Mouse (Mus musculus) heart, adult 2 months (tissue): ENCODE data around the gene Fut7. TPM values are rescaled to one million over a fixed set of nuclear protein-coding genes. Genes with fewer than 3 reads are reported as not detected.

ENCODE experiments used
- DNase-seq, 2 experiments: peaks; one replicate each; pipeline ENCODE4 v3.0.0; 2021
- H3K27ac ChIP-seq: fragments of 200-600 bp; 2 replicates; pipeline ENCODE4 v1.8.1; 2022
- H3K27me3 ChIP-seq: fragments of 200-500 bp; 2 replicates; pipeline ENCODE4 v1.6.1; 2012; ENCODE audit warnings: mild to moderate bottlenecking, low read length, inconsistent platforms, mixed read lengths; ENCODE audit not compliant: control insufficient read depth, insufficient read depth
- H3K36me3 ChIP-seq: fragments of 200-500 bp; 2 replicates; pipeline ENCODE4 v1.6.1; 2012; ENCODE audit warnings: low read length, inconsistent platforms; ENCODE audit not compliant: control insufficient read depth, insufficient read depth
- H3K4me1 ChIP-seq: fragments of 200-500 bp; 2 replicates; pipeline ENCODE4 v1.6.1; 2011; ENCODE audit warnings: low read length; ENCODE audit not compliant: control insufficient read depth, insufficient read depth
- H3K4me3 ChIP-seq: fragments of 200-600 bp; 2 replicates; pipeline ENCODE4 v1.8.1; 2022
- H3K79me2 ChIP-seq: fragments of 200-500 bp; replicated peaks from 2 replicates; pipeline ENCODE4 v1.6.1; 2012; ENCODE audit warnings: mild to moderate bottlenecking, inconsistent platforms, low read length, moderate library complexity, mixed read lengths; ENCODE audit not compliant: control insufficient read depth, insufficient read depth
- H3K9ac ChIP-seq: fragments of 200-500 bp; 2 replicates; pipeline ENCODE4 v1.6.1; 2012; ENCODE audit warnings: low read depth, mild to moderate bottlenecking, control low read depth, inconsistent platforms, low read length, mixed read lengths
- CTCF ChIP-seq: fragments of 200-600 bp; IDR thresholded peaks from 2 replicates; pipeline ENCODE4 v1.8.1; 2022; ENCODE audit warnings: antibody characterized with exemption, mild to moderate bottlenecking, moderate library complexity
- EP300 ChIP-seq: fragments of 200-500 bp; IDR thresholded peaks from 2 replicates; pipeline ENCODE4 v1.6.1; 2011; ENCODE audit warnings: low read depth, low read length, control low read depth; ENCODE audit not compliant: insufficient read depth
- POLR2A ChIP-seq: fragments of 200-500 bp; IDR thresholded peaks from 2 replicates; pipeline ENCODE4 v1.6.1; 2011; ENCODE audit warnings: mild to moderate bottlenecking, low read depth, low read length, control low read depth; ENCODE audit not compliant: insufficient read depth
- WGBS: fragments of 180-500 bp; shearing (Covaris S2); methylation state at CpG from one replicate; pipeline ENCODE4 v1.1.7; 2018; 5-methylcytosine and 5-hydroxymethylcytosine counted together
- intact Hi-C: fragments of 180-260 bp; cut with DNase I; formaldehyde crosslinking; loops from one replicate; pipeline ENCODE4 v1.15.1; 2025
- polyA plus RNA-seq: library from polyadenylated mRNA; depleted of rRNA; stranded (reverse); fragments of >200 nt; gene quantifications from 2 replicates; pipeline ENCODE4 v1.2.3, GENCODE M21; 2012
- total RNA-seq, 2 experiments: library from RNA; stranded (reverse); gene quantifications; 2 replicates each; pipeline ENCODE4 v1.2.3; 2021

Gene Fut7
- total and polyA plus RNA-seq, 3 experiments = 0.11 to 0.43 TPM; not detected in 1

DNA sequence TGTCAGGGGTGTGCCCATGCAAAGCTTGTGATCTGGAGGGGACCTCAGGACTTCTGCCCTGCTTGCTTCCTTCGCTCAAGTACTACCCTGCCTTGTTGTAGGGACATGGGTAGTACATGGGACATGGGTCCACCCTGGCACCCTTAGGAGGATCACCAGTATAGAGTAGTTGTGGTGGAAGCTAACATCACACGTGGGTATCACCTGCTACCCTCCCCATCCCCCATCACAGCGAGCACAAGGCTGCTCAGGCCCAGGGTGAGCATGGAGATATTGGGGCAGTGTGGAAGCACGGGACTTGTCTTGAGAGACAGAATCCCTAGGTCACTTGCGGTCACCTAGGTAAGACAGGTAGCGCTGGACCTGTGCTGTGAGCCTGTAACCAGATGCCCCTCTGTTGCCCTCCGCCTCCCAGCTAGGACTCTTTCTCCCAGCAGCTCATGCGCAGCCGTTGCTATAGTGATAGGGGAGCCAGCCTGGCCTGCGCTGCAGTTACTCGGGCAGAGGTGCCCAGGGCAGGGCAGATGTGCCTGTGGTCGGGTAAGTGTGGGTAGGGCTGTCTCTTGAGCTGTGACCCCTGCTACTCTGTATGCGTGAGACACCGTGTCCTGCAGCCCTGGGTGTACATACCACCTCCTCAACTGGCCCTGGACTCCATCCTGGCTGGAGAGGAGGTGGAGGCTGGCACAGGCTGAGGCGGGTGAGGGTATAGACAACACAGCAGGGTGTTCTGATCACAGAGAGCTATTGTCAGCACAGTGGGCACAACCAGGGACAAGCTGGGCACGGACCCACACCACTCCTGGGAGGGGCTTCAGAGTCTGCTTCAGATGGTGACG is 7.5 kb downstream of the Fut7 start:
- no peak overlapping the region for H3K4me3 ChIP-seq
- H3K79me2 ChIP-seq = no peaks in the 10 kb centered on the region
- H3K36me3 ChIP-seq = no peaks in the 10 kb centered on the region
- TF ChIP-seq CTCF = no peak
- no peak for TF ChIP-seq EP300
- no peak for TF ChIP-seq POLR2A
- no peaks in the 10 kb centered on the region; the same call in 1 of the 2 replicates for H3K4me1 ChIP-seq
- no peak overlapping the region for H3K27ac ChIP-seq
- H3K9ac ChIP-seq = no peak overlapping the region
- WGBS = 87% methylated on average over 17 of the region's 17 CpGs
- DNase-seq = no peak
- H3K27me3 ChIP-seq = no peaks in the 10 kb centered on the region
- intact Hi-C loops = loop anchor here (2.0 kb wide), 1 partner anchor 30 kb away; the partner anchor contains the start of gene Paxx

DNA sequence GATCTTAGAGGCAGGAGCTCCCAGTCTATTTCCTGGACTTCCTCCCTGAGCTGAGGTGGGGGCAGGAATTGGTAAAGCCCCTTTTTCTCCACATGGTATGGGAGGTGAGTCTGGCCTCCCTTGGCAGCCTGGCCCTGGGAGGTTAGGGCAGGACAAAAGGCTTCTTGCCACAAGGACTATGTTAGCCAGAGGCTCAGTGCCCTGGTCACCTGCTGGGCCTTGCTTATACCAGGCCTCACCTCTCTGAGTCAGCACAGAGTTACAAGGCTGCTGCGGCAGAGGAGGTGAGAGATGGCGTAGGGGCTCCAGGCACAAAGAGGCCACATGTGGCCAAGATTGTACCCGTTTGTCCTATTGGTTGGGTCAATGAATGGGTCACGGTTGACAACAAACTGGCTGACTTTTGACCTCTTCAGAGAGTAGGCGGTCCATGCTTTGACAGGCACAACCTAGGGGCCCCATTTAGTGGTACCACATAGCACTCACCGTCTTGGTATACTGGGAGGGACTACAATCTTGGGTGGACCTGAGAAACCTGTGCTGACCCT is 8.3 kb downstream of the Fut7 start:
- Histone ChIP-seq H3K27me3 (no peaks in the 10 kb centered on the region), H3K27ac (no peak overlapping the region), H3K4me3 (no peak overlapping the region), H3K4me1 (no peaks in the 10 kb centered on the region; the same call in 1 of the 2 replicates), H3K9ac (no peak overlapping the region), H3K36me3 (no peaks in the 10 kb centered on the region), H3K79me2 (no peaks in the 10 kb centered on the region)
- WGBS = 85% methylated on average over 6 of the region's 6 CpGs
- TF ChIP-seq POLR2A = no peak
- TF ChIP-seq EP300 = no peak
- no peak for TF ChIP-seq CTCF
- DNase-seq = no peak
- intact Hi-C loops = loop anchor here (2.0 kb wide), 1 partner anchor 29 kb away; the partner anchor contains the start of gene Paxx

DNA sequence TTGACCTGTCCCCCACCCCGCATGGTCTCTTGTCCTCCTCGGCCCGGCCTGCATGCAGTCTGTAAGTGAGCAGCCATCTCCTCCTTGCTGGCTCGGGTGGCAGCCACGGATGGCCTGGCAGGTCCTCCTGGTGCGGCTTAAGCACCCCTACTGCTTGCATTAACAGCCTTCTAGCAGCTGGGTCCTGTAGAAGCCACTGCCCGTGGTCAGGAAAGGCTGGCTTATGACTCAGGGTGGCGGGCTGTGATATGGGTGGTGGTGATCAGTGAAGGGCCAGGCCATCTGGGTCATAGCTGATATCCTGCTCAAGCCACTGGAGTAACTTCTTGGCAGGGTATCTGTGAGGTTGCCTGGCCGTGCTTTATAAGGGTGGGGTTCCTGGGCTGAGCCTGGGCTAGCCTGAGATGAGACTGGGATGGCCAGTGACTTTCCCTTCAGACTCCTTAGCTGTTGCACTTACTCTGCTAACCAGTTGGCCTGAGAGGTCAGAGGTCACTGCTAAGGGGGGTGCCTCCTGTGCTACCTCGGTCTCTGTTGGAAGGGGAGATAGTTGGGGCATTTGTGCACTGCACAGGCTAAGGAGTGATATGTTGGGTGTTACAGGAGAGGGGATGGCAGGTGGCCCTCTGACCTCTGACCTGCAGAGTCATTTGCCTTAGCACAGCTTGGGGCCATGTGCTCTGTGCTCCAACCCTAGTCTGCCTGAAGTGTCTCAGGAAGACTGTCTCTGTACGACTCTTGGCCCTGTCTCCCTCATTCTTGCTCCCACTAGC is 9.4 kb downstream of the Fut7 start:
- intact Hi-C loops = no loop called here
- Histone ChIP-seq H3K79me2 (no peaks in the 10 kb centered on the region), H3K27me3 (no peaks in the 10 kb centered on the region), H3K36me3 (no peaks in the 10 kb centered on the region), H3K9ac (no peak overlapping the region), H3K4me1 (no peaks in the 10 kb centered on the region; the same call in 1 of the 2 replicates), H3K27ac (no peak overlapping the region), H3K4me3 (no peak overlapping the region)
- no peak for TF ChIP-seq CTCF
- TF ChIP-seq POLR2A = no peak
- no peak for TF ChIP-seq EP300
- no peak for DNase-seq
- WGBS = 76% methylated on average over 11 of the region's 11 CpGs

DNA sequence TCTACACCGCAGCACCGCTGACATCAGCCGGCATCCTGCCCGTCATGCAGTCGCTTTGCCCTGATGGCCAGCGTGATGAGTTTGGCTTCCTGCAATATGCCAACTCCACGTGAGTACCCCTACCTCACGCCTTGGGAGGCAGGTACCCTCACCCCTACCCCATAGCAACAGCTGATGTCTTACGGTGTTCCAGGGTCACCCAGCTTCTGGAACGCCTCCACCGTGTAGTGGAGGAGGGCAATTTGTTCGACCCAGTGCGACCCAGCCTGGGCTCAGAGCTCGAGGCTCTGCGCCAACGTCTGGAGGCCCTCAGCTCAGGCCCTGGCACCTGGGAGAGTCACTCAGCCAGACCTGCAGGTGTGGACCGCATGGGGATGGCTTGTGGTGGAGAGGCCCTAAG is 10.0 kb downstream of the Fut7 start:
- Histone ChIP-seq H3K27me3 (no peaks in the 10 kb centered on the region), H3K9ac (no peak overlapping the region), H3K79me2 (no peaks in the 10 kb centered on the region), H3K36me3 (no peaks in the 10 kb centered on the region), H3K4me1 (no peaks in the 10 kb centered on the region; the same call in 1 of the 2 replicates), H3K4me3 (no peak overlapping the region), H3K27ac (no peak overlapping the region)
- WGBS = 83% methylated on average over 17 of the region's 17 CpGs
- intact Hi-C loops = no loop called here
- no peak for DNase-seq
- TF ChIP-seq EP300 = no peak
- TF ChIP-seq CTCF = no peak
- TF ChIP-seq POLR2A = no peak

DNA sequence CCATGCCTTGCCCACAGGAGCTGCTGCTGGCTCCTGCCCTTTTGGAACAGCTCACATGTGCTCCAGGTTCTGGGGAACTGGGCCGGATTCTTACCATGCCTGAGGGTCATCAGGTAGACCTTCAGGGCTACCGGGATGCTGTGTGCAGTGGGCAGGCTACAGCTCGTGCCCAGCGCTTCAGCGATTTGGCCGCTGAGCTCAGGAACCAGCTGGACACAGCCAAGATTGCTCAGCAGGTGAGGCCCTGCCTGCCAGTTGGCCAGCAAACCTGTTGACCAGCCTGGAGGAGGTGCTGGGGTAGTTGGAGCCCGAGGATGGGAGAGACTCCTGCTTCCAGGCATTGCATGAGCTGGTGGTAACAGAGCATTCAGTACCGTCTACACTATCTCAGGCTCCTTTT is 11.2 kb downstream of the Fut7 start:
- Histone ChIP-seq H3K27ac (no peak overlapping the region), H3K27me3 (no peaks in the 10 kb centered on the region), H3K36me3 (no peaks in the 10 kb centered on the region), H3K4me3 (no peak overlapping the region), H3K4me1 (no peaks in the 10 kb centered on the region), H3K79me2 (no peaks in the 10 kb centered on the region), H3K9ac (no peak overlapping the region)
- WGBS = 85% methylated on average over 8 of the region's 8 CpGs
- TF ChIP-seq POLR2A = no peak
- no peak for TF ChIP-seq EP300
- no peak for TF ChIP-seq CTCF
- no peak for DNase-seq
- intact Hi-C loops = no loop called here
